Comparison of ENCODE assay signal across 29 mouse cellular contexts in the genomic region with DNA sequence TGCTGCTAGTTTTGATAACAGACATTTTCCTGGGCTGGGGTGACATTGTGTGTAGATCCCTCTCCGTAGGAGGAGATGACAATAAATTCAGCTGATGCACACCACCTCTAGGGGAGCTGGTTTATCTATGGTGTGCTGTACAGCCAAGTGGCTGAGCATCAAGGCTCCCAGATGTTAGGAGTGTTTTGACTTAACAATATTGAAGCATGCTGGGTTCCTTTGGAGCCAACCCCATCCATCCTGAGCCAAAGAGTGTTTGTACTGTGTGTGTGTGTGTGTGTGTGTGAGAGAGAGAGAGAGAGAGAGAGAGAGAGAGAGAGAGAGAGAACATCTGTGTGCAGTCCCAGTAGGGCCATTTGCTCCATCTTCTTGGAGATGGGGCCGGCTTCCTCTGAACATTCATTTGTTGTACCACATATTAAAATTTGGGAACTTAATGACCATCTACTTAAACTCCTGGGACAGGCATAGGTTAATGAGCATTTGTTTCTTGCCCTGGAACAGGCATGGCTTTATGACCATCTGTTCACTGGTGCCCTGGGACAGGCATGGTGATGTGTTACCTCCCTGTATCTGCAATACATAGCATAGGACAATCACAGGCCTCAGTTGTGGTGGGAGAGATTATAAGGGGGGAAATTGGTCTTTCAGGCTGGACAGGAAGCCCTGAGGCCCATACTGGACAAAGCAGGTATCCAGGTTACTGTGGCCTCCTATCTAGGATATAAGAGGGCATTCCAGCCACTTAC. TPM values are rescaled to one million over a fixed set of nuclear protein-coding genes. Genes with fewer than 3 reads are reported as not detected.
"Had no signal": no experiment of that assay in that cellular context is flagged by ENCODE, and none has a peak within 500 bp of the region (broad histone marks: within the 10 kb centered on the region; RNA-seq: fewer than 3 reads in every experiment).

No protein-coding gene starts in this region.

- H3K4me1 ChIP-seq: midbrain, embryonic 15.5 days; neural tube, embryonic 12.5 days had no signal

- H3K9me3 ChIP-seq: kidney, embryonic 15.5 days; liver, embryonic 13.5 days; midbrain, embryonic 15.5 days; neural tube, embryonic 12.5 days had no signal

- H3K4me2 ChIP-seq: kidney, embryonic 15.5 days; liver, embryonic 13.5 days; midbrain, embryonic 11.5 days; midbrain, embryonic 15.5 days; neural tube, embryonic 12.5 days had no signal

- H3K9ac ChIP-seq: kidney, embryonic 15.5 days; liver, embryonic 13.5 days; midbrain, embryonic 15.5 days; neural tube, embryonic 12.5 days had no signal

- H3K27ac ChIP-seq: kidney, embryonic 15.5 days; left cerebral cortex, adult 2 months; liver, embryonic 13.5 days; midbrain, embryonic 15.5 days; neural tube, embryonic 12.5 days had no signal

- H3K27me3 ChIP-seq: kidney, embryonic 15.5 days; liver, embryonic 13.5 days; midbrain, embryonic 15.5 days; neural tube, embryonic 12.5 days had no signal

- ATAC-seq: midbrain, embryonic 15.5 days had no signal

- H3K4me3 ChIP-seq: kidney, embryonic 15.5 days; left cerebral cortex, adult 2 months; liver, embryonic 13.5 days; midbrain, embryonic 15.5 days; neural tube, embryonic 12.5 days had no signal

- DNase-seq: kidney, adult 11 months; kidney, adult 8-10 months; kidney, postnatal 10 days; kidney, postnatal 36 days; layer of hippocampus, postnatal 36 days; liver, embryonic 13.5 days; lung, adult 2 months; lung, postnatal 14 days; lung, postnatal 4 days; retina, postnatal 1 day; thymus, postnatal 25 days had no signal

- H3K36me3 ChIP-seq: kidney, embryonic 15.5 days; midbrain, embryonic 15.5 days; neural tube, embryonic 12.5 days had no signal

RNA-seq across cellular contexts. Expression of gene Chst13, which starts 7.3 kb away (rescaled TPM):
- total RNA-seq: layer of hippocampus, adult 8-10 months; layer of hippocampus, postnatal 36 days; left cerebral cortex, adult 2 months; left cerebral cortex, postnatal 10 days; left cerebral cortex, postnatal 36 days; megakaryocyte-erythroid progenitor cell, adult 5-6 weeks had no signal
- polyA plus RNA-seq: limb, embryonic 11.5 days; midbrain, embryonic 11.5 days; midbrain, embryonic 15.5 days; neural tube, embryonic 12.5 days had no signal

RNA-seq across cellular contexts. Expression of gene Uroc1, which starts 15.4 kb away (rescaled TPM):
- total RNA-seq: layer of hippocampus, adult 8-10 months; layer of hippocampus, postnatal 36 days; left cerebral cortex, adult 2 months; left cerebral cortex, postnatal 10 days; left cerebral cortex, postnatal 36 days; megakaryocyte progenitor cell, adult 5-6 weeks; megakaryocyte-erythroid progenitor cell, adult 5-6 weeks; monocyte, adult 5-6 weeks had no signal
- polyA plus RNA-seq: midbrain, embryonic 11.5 days; midbrain, embryonic 15.5 days; neural tube, embryonic 12.5 days; stomach, embryonic 14.5 days had no signal

RNA-seq across cellular contexts. Expression of gene BC048671, which starts 16.7 kb away (rescaled TPM):
- total RNA-seq: layer of hippocampus, adult 8-10 months; layer of hippocampus, postnatal 10 days; layer of hippocampus, postnatal 36 days; left cerebral cortex, adult 2 months; left cerebral cortex, postnatal 10 days; left cerebral cortex, postnatal 36 days; liver, adult 2 months; megakaryocyte progenitor cell, adult 5-6 weeks; megakaryocyte-erythroid progenitor cell, adult 5-6 weeks; monocyte, adult 5-6 weeks had no signal
- polyA plus RNA-seq: kidney, embryonic 15.5 days; limb, embryonic 11.5 days; limb, embryonic 14.5 days; liver, adult 2 months; liver, embryonic 13.5 days; lung, adult 2 months; lung, embryonic 16.5 days; midbrain, embryonic 11.5 days; midbrain, embryonic 15.5 days; neural tube, embryonic 12.5 days; stomach, embryonic 14.5 days; thymus, postnatal 0 days had no signal
